Mouse (Mus musculus) E14TG2a.4 (cell line): ENCODE measurements around the gene Cyth4.

Source experiments
- H3K27me3 ChIP-seq: 2 replicates; pipeline ENCODE4 v1.6.1; 2014; ENCODE audit warnings: low read length, control low read depth; ENCODE audit not compliant: insufficient read depth
- H3K36me3 ChIP-seq: 2 replicates; pipeline ENCODE4 v1.6.1; 2014; ENCODE audit warnings: low read length, control low read depth; ENCODE audit not compliant: insufficient read depth
- H3K4me1 ChIP-seq: replicated peaks from 2 replicates; pipeline ENCODE4 v1.6.1; 2014; ENCODE audit warnings: low read depth, low read length, control low read depth
- H3K4me3 ChIP-seq: replicated peaks from 2 replicates; pipeline ENCODE4 v1.5.1; 2014; ENCODE audit warnings: mild to moderate bottlenecking, low read length
- H3K9me3 ChIP-seq: 2 replicates; pipeline ENCODE4 v1.6.1; 2014; ENCODE audit warnings: low read length, control low read depth
- CTCF ChIP-seq: conservative IDR thresholded peaks from 2 replicates; pipeline ENCODE4 v1.5.1; 2014; ENCODE audit warnings: low read length
- NANOG ChIP-seq: IDR thresholded peaks from 2 replicates; pipeline ENCODE4 v1.6.1; 2014; ENCODE audit warnings: borderline replicate concordance, low read length, mixed read lengths
- POU5F1 ChIP-seq: IDR thresholded peaks from 2 replicates; pipeline ENCODE4 v1.6.1; 2014; ENCODE audit warnings: low read length, borderline replicate concordance

Gene Cyth4

GRCm38 (mm10) chr15:78596914-78597313, at the start of gene Cyth4:
Cyth4 (plus strand) TSS chr15:78597047.
- no peak within 1 kb of the TSS for H3K4me3 ChIP-seq
- H3K4me1 ChIP-seq: peaks cover 38% of the 10 kb centered on the region
- H3K36me3 ChIP-seq: no peaks in the 10 kb centered on the region
- no peak for TF ChIP-seq NANOG
- peaks cover 27% of the 10 kb centered on the region for H3K27me3 ChIP-seq
- no peaks in the 10 kb centered on the region for H3K9me3 ChIP-seq

- H3K27me3 ChIP-seq: peaks cover 24% of the 10 kb centered on the region
- peaks cover 9% of the 10 kb centered on the region for H3K9me3 ChIP-seq
- H3K4me3 ChIP-seq: peak overlapping the region; percentile 17; the same call in 1 of the 2 replicates
- TF ChIP-seq CTCF (peak; percentile 25; the same call in 1 of the 2 replicates), NANOG (no peak), POU5F1 (no peak)
- peaks cover 53% of the 10 kb centered on the region for H3K4me1 ChIP-seq
- H3K36me3 ChIP-seq: peaks cover 2% of the 10 kb centered on the region; the same call in 1 of the 2 replicates
Measured at GRCm38 (mm10) chr15:78547415-78548335, 49.2 kb upstream of the Cyth4 start.

GRCm38 (mm10) chr15:78548336-78548665, 48.5 kb upstream of the Cyth4 start:
- Histone ChIP-seq H3K4me1 (peaks cover 52% of the 10 kb centered on the region), H3K36me3 (peaks cover 8% of the 10 kb centered on the region), H3K4me3 (peak overlapping the region; percentile 17; the same call in 1 of the 2 replicates), H3K9me3 (peaks cover 14% of the 10 kb centered on the region), H3K27me3 (peaks cover 22% of the 10 kb centered on the region)
- TF ChIP-seq NANOG (no peak), POU5F1 (no peak), CTCF (no peak)

- peaks cover 14% of the 10 kb centered on the region for H3K9me3 ChIP-seq
- peaks cover 12% of the 10 kb centered on the region for H3K36me3 ChIP-seq
- H3K27me3 ChIP-seq: peaks cover 21% of the 10 kb centered on the region
- H3K4me3 ChIP-seq: no peak overlapping the region
- peaks cover 50% of the 10 kb centered on the region for H3K4me1 ChIP-seq
- TF ChIP-seq NANOG: no peak
- TF ChIP-seq POU5F1: no peak
- TF ChIP-seq CTCF: no peak
Measured at GRCm38 (mm10) chr15:78548711-78549110, 48.1 kb upstream of the Cyth4 start.

DNA sequence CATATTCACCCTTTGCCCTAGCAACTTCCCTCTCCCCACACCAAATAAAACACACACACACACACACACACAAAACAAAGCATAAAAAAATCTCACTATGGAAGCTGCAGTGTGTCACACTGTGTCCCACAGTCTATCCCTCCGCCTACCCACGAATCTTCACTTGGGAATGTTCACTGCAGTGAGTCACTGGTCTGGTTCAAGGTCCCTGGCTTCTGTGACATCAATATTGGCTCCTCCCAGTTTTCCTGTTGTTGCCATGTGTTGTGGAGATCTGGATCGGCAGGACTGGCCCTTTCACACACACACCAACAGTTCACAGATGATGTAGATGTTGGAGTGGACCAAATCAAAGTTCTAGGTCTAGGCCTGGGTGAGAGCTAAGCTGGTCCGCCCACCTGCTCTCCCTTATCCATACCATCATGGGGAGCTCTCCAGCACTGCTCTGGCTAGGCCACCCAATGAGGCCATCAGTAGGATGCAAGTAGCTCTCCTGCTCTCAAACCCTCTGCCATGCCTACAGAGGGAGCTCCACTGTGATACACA, 47.6 kb upstream of the Cyth4 start:
- Histone ChIP-seq H3K9me3 (peaks cover 14% of the 10 kb centered on the region), H3K27me3 (peaks cover 15% of the 10 kb centered on the region), H3K36me3 (peaks cover 12% of the 10 kb centered on the region), H3K4me1 (peaks cover 50% of the 10 kb centered on the region), H3K4me3 (no peak overlapping the region)
- TF ChIP-seq CTCF (no peak), NANOG (no peak), POU5F1 (no peak)

- Histone ChIP-seq H3K4me3 (peak overlapping the region; percentile 85), H3K36me3 (peaks cover 12% of the 10 kb centered on the region), H3K27me3 (no peaks in the 10 kb centered on the region), H3K9me3 (peaks cover 14% of the 10 kb centered on the region), H3K4me1 (peaks cover 40% of the 10 kb centered on the region)
- TF ChIP-seq CTCF: 0 out of 2 replicates have a peak, but pooled peaks have one; percentile 4
- no peak for TF ChIP-seq POU5F1
Measured at GRCm38 (mm10) chr15:78554545-78555313, 42.1 kb upstream of the Cyth4 start.

DNA sequence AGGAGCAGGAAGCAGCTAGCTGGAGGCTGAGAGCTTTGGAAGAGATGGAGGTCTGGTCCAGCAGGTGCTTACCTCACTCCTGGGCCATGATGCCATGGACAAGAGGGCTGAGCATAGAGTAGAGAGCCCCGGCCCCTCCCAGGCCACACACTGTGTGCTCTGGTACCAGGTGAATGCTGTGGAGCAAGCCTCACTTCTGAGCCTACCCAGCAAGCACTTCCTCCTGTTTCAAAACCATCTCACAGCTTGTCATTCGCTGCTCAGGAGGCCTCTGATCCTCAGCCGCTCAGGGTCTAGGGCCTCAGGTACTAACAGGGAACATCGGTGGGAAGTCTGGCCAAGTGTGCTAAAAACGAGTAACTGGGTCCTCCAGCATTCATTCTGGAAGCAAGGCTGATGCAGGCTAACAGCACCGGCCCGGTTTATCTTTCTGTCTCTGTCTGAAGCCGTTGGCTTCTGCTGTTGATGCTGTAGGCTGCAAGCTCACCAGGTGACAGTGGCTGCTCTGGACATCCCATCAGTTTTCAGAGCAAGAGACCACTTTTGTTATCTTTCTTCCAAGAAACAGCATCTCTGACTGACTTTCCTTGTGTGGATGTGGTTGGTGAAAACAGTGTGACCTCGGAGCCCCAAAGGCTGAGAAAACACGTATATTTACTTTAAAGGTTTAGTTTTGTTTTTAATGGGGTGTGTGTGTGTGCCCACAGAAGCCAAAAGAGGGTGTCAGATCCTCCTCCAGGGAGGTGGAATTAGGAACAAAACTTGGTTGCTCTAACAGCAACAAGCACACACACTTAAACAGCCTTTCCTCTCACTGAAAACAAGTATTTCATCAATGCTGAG, 38.9 kb upstream of the Cyth4 start:
- Histone ChIP-seq H3K36me3 (peaks cover 8% of the 10 kb centered on the region), H3K9me3 (peaks cover 2% of the 10 kb centered on the region; the same call in 1 of the 2 replicates), H3K4me1 (peaks cover 44% of the 10 kb centered on the region), H3K4me3 (no peak overlapping the region), H3K27me3 (0 out of 2 replicates have a peak, but pooled peaks cover 4% of the 10 kb centered on the region)
- TF ChIP-seq POU5F1: no peak
- no peak for TF ChIP-seq CTCF
- TF ChIP-seq NANOG: no peak
